In the genomic region with DNA sequence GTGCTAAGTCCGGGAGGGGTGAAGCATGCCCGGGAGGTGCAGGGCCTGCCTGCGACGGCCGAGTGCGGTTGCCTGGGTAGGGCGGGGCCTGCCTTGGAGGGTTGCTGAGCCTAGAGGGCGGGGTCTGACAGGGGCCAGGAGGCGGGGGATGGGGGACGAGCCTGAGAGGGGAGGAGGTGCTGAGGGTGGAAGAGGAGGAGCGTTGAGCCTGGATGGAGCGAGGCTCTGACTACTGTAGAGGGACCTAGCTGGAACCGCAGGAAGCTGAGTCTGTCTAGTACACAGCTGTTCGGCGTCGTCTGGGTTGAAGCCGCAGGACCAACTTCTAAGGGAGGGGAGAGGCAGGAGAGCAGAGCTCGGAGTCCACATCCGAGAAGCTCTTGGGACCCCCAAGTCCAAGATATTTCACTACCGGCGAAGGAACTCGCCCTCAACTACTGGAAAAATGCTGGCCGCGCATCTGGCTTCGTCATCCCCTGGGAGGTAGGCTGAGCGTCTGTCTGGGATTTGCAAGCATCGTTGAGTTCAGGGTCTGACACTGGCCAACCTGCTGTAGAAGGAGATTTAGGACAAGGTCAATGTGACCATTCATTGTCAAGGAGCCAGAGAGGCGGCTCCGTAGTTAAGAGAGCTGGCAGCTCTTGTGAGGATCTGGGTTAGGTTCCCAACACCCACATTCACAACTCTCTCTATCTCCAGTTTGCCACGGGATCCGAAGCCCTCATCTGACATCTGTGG, we compare ENCODE assay signal across 8 mouse cellular contexts. TPM values are rescaled to one million over a fixed set of nuclear protein-coding genes. Genes with fewer than 3 reads are reported as not detected.
DNase-seq lines count a peak whose midpoint lies in the region; ATAC-seq and TF ChIP-seq lines count a peak whose summit lies in the region.

A gene (plus strand): TSS at position 112 of the 738 bp plus-strand sequence.

- H3K4me3 ChIP-seq in ES-E14 (ENCODE audit: insufficient read depth in 1 of 2, low read depth in 1 of 2, low read length in 2 of 2, poor library complexity in 1 of 2, severe bottlenecking in 1 of 2): peak within 1 kb of the TSS; percentile 61 to 71
- peak within 1 kb of the TSS; percentile 37 for H3K4me3 ChIP-seq in forebrain, embryonic 12.5 days (replicated peaks)
- H3K4me3 ChIP-seq in lung, embryonic 15.5 days: peak within 1 kb of the TSS; percentile 36
- peak within 1 kb of the TSS; percentile 31 for H3K4me3 ChIP-seq in olfactory bulb, adult 2 months (ENCODE audit: insufficient read depth, low read depth, low read length)

- in situ Hi-C loops in ES-E14 (cut with MboI; ENCODE audit: low sequenced_read_pairs in 2 of 2, unreplicated experiment in 2 of 2): no loop called here

- intact Hi-C loops in heart, postnatal 14 days (cut with DNase I): no loop called here

- H3K9me3 ChIP-seq in ES-E14 (ENCODE audit: control insufficient read depth, insufficient read depth, low read depth, low read length): no peaks in the 10 kb centered on the region
- H3K9me3 ChIP-seq in forebrain, embryonic 12.5 days: no peaks in the 10 kb centered on the region
- H3K9me3 ChIP-seq in lung, embryonic 15.5 days: no peaks in the 10 kb centered on the region

- peaks cover 88% of the 10 kb centered on the region for H3K27me3 ChIP-seq in forebrain, embryonic 12.5 days
- H3K27me3 ChIP-seq in lung, embryonic 15.5 days: peaks cover 35% of the 10 kb centered on the region

- 3% methylated on average over 31 of the region's 31 CpGs for WGBS in forebrain, embryonic 12.5 days
- WGBS in lung, embryonic 15.5 days: under 1% methylated on average over 31 of the region's 31 CpGs
- WGBS in olfactory bulb, adult 2 months: 3% methylated on average over 31 of the region's 31 CpGs

- peak; percentile 95 for DNase-seq in ES-E14 (ENCODE audit: low read depth, low spot score)
- DNase-seq in c-Kit-positive CD71-positive TER-119-positive erythroid progenitor cells, embryonic 14.5 days (ENCODE audit: low spot score): peak; percentile 72
- peak; percentile 89 for DNase-seq in heart, postnatal 14 days
- DNase-seq in kidney, postnatal 4 days: peak; percentile 92 to 96
- DNase-seq in urinary bladder, adult 18-20 months (ENCODE audit: low spot score in 2 of 2): peak; percentile 87 to 94

- no peaks in the 10 kb centered on the region for H3K36me3 ChIP-seq in ES-E14 (ENCODE audit: control insufficient read depth, insufficient read depth, low read length, poor library complexity, severe bottlenecking)
- H3K36me3 ChIP-seq in forebrain, embryonic 12.5 days (replicated peaks): no peaks in the 10 kb centered on the region
- no peaks in the 10 kb centered on the region for H3K36me3 ChIP-seq in lung, embryonic 15.5 days

- no peak for TF ChIP-seq CTCF in olfactory bulb, adult 2 months (IDR thresholded peaks at IDR 0.05; ENCODE audit: insufficient read depth, low read depth, low read length)

- peak within 1 kb of the TSS; percentile 32; the same call in 1 of the 2 replicates for H3K9ac ChIP-seq in ES-E14 (ENCODE audit: insufficient read depth, low read depth, low read length, poor library complexity, severe bottlenecking)
- peak within 1 kb of the TSS; percentile 36; the same call in 1 of the 2 replicates for H3K9ac ChIP-seq in forebrain, embryonic 12.5 days
- peak within 1 kb of the TSS; percentile 34 for H3K9ac ChIP-seq in lung, embryonic 15.5 days

- H3K4me2 ChIP-seq in forebrain, embryonic 12.5 days: peak within 1 kb of the TSS; percentile 65
- H3K4me2 ChIP-seq in lung, embryonic 15.5 days: peak within 1 kb of the TSS; percentile 82

- H3K27ac ChIP-seq in ES-E14 (ENCODE audit: insufficient read depth, low read depth, low read length, poor library complexity, severe bottlenecking): no peak within 1 kb of the TSS
- H3K27ac ChIP-seq in forebrain, embryonic 12.5 days: no peak within 1 kb of the TSS
- peak within 1 kb of the TSS; percentile 43 for H3K27ac ChIP-seq in lung, embryonic 15.5 days
- H3K27ac ChIP-seq in olfactory bulb, adult 2 months (ENCODE audit: insufficient read depth, low read depth, low read length): no peak within 1 kb of the TSS

- no peak for TF ChIP-seq POLR2A in olfactory bulb, adult 2 months (IDR thresholded peaks at IDR 0.05; ENCODE audit: insufficient read depth, low read depth, low read length)

- H3K4me1 ChIP-seq in ES-E14 (ENCODE audit: control insufficient read depth in 2 of 2, insufficient read depth in 2 of 2, low read length in 2 of 2, poor library complexity in 1 of 2): peaks cover 12 to 21% of the 10 kb centered on the region in 2 experiments
- peaks cover 36% of the 10 kb centered on the region for H3K4me1 ChIP-seq in forebrain, embryonic 12.5 days
- peaks cover 57% of the 10 kb centered on the region for H3K4me1 ChIP-seq in lung, embryonic 15.5 days
- peaks cover 23% of the 10 kb centered on the region for H3K4me1 ChIP-seq in olfactory bulb, adult 2 months (ENCODE audit: control insufficient read depth, insufficient read depth, low read length)

- ATAC-seq in forebrain, embryonic 12.5 days (ENCODE audit: low FRiP score): peak; percentile 89
- peak; percentile 90 for ATAC-seq in lung, embryonic 15.5 days (ENCODE audit: borderline replicate concordance, extremely low read depth, low FRiP score, low TSS enrichment)

TF ChIP-seq in ES-E14, 5 proteins besides CTCF, POLR2A, EP300 and RAD21:
- TF ChIP-seq MAFK (IDR thresholded peaks at IDR 0.05; ENCODE audit: insufficient read depth, low read depth, low read length) (no peak), ZC3H11A (IDR thresholded peaks at IDR 0.05; ENCODE audit: borderline replicate concordance, low read depth, low read length) (no peak), HCFC1 (IDR thresholded peaks at IDR 0.05; ENCODE audit: borderline replicate concordance, insufficient read depth, low read length) (no peak), ZNF384 (IDR thresholded peaks at IDR 0.05; ENCODE audit: low read depth, low read length) (no peak), CHD2 (IDR thresholded peaks at IDR 0.05; ENCODE audit: low read depth, low read length) (no peak)

RNA-seq across cellular contexts. Expression of the gene that starts here (rescaled TPM):
- 1.7 and 2.3 TPM in 2 replicates for total RNA-seq in ES-E14 (2012; rRNA removed)
- 1.9 and 2.6 TPM in 2 replicates for polyA plus RNA-seq in forebrain, embryonic 12.5 days (2016; fragmentation: Nextera tagmentation; extraction: Ambion mirVana)
- 10 to 100 TPM; 20.7 TPM for total RNA-seq in heart, postnatal 14 days (2021)
- polyA plus RNA-seq in lung, embryonic 15.5 days (2015; fragmentation: Nextera tagmentation; extraction: Ambion mirVana): 19.2 and 20.5 TPM in 2 replicates
- polyA plus RNA-seq in olfactory bulb, adult 2 months (2012; ENCODE audit: insufficient read depth, insufficient read length, low replicate concordance, missing spikeins): not detected in 2 replicates
